Mouse (Mus musculus): ENCODE measurements around the gene Sugct.
"Not testable (repeated sequence)": the region's sequence is repeated elsewhere in the genome, so short reads cannot be mapped to it uniquely, and the experiment has no call there.

The Sugct gene

DNA sequence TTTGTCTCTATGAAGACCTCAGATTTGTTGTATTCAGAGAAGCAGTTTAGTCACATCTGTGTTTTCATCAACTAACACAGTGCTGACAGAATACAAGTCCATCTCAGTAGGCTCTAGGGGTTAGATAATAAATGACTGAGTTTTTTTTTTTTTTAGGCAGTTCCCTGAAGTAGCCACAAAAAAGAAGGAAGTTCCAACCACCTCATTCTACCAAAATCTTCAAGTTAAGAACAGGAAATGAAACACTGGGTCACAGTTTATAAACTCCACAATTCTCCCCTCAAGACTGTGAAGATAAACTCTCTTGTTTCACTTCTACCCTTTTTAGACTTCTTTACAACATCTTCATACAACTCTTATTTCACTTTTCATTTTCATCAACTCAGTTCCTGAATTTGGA is 783.1 kb downstream of the Sugct start:
- in situ Hi-C loops (cut with MboI, MseI): no loop called here

DNA sequence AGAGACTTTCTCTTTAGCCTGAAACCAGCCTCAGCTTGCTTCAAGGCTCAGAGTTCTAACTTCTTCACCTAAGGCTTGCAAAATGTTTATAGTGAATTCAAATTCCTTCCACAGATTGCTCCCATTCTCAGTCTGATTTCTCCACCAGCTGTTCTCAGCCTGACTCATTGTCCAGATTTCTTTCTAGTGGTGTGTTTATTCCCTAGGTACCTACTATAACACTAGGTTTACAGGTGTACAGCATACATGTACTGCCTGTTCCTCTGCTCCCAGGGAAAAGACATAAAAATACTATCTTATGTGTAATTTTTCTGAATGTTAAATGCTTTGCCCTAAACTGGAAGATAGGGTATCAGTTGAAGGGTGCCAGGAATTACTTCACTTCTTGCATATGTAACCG is 788.4 kb downstream of the Sugct start:
- in situ Hi-C loops (cut with MboI, MseI): no loop called here

DNA sequence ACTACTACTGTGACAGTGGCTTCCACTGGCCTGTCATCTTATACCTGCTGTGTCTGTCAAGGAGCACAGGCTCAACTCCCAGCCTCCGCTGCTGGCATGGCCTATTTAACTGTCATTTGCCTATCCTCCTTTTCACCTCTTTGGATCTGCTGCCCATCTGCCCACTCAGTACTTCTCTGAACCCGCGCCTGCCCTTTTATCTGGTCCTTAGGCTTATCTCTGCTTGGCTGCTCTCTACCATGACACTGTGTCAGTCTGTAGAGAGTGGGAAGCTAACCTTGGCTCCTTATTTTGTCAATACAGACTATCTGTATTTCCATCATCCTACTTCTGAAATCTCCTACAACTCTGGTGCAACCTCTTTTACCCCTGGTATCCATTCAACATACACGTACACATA is 793.9 kb downstream of the Sugct start:
- in situ Hi-C loops (cut with MboI, MseI): no loop called here

DNA sequence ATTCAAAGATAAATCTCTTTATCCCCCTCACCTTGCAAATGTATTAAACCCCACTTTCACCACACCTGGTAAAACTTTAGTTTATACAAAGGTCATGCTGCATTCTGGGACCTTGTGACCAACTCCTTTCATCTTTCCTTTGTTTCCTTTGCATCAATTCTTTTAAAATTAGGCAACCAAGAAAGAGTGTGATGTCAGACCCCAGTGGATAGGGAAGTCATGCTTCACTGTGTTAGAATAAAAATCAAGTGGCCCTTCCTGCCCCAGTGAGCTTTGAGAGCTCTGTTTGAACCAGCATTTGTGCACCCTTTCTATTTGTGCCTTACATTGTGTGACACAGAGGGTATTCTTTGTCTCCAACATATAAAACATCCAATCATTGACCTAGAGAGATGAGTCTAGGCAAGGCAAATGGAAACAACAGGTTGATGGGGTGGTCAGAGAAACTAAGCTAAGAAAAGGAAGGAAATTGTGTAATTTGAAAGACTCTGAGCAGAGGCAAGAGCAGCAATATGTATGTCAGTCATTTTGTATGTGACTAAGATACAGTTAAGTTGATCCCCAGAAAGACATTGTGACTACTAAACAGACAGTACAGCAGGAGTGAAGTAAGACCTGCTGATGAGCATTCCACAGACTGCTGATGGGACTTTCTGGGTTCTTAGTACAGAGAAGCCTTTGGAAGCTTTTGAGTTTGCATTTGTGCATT is 797.1 kb downstream of the Sugct start:
- in situ Hi-C loops (cut with MboI, MseI): no loop called here

DNA sequence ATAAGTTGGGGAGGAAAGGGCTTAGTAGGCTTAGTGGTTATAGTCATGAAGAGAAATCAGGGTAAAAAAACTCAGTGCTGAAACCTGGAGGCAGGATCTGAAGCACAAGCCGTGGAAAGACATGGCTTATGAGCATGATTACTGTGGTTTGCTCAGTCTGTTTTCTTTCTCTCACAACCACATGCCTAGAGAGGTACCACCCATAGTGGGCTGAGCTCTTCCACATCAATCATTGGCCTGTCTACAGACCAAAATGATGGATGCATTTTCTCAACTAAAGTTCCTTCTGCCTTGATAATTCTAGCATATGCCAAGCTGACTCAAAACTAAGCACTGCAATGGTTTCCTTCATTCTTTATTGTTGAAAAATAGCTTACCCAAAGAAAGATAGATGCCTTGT is 817.3 kb downstream of the Sugct start:
- in situ Hi-C loops (cut with MboI, MseI): no loop called here

DNA sequence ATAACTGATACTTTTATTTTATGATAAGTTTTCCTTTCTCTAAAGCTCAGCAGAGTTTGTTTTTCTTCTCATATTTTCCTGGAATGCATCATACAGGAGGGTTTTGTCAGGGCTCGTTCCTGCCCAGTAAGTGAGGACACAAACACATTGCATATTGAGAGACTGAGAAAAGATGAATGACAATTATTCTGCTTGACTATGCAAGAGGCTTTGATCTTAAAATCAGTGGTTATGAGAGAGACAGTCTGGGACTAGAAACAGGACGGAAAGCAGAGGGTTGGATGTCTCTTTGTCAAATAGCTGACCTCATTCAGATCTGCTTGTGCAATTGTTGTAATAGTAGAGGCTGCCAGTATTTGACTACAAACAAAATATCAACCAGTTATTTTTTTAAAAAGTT is 835.4 kb downstream of the Sugct start:
- in situ Hi-C loops (cut with MboI, MseI): no loop called here

DNA sequence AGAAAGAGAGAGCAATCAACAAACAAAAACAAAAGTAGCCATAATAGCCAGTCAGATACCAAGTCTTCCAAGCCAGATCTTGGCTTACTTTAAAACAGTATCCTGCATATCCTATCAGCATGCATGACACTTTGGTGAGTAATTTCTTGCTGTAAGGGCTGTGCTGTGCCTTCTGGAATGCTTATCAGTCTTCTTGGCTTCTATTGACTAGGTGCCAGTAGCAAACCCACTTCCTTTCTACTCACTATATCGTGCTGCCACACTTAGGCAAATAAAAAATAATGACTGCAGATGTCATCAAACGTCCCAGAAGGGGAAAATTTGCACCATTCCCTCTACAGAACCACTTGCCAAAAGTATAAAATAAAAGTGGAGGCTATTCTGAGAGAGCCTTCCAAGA is 848.1 kb downstream of the Sugct start:
- in situ Hi-C loops (cut with MboI, MseI): no loop called here

DNA sequence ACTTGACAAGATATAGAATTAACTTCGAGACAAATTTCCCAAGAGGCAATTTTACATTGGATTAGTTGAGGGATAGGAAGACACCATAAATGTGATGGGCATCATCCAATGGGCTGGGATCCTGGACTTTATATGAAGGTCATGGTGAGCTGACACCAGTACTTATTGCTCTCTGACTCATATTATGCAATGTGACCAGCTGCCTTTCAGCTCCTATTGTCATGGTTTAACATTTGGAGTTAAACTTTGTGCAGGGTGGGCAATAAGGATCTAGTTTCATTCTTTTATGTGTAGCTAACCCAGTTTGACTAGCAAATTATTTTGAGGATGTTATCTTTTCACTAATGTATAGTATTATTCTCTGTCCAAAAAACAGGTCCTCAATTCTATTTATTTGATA is 854.4 kb downstream of the Sugct start:
- in situ Hi-C loops (cut with MboI, MseI): no loop called here

DNA sequence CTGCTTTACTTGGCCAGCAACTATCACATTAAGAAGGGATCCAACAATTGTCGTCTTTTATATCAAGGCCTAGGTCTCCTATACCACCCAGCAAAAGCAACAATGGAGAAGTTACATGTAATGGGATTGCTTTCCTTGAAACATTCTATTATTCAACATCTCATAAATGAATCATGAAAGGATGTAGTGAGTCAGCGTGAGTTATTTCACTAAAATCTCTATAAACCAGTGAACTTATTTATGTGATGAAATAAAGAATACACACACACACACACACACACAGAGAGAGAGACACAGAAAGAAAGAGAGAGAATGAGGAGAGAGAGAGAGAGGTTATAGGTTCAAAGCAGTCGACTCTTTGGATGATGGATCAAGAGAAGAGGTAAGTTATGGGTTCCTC is 856.9 kb downstream of the Sugct start:
- in situ Hi-C loops (cut with MboI, MseI): no loop called here

DNA sequence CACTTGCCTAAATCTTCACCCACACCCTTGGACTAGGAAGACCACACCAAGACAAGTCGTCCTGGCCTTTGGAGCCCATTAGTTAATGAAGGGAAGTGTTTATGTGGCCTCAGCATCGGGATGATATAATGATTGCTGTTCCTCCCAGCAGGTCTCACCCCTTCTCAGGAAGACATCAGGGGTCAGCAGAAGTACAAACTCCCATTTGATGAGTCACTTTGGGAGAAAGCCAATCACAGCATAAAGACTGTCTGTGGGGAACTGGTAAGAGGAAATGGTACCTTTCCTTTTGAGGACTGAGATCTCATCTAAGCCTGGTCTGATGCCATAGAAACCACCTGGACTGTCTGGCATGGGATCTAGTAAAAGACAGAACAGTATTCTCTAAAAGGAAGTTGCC is 860.2 kb downstream of the Sugct start:
- in situ Hi-C loops (cut with MboI, MseI): no loop called here

DNA sequence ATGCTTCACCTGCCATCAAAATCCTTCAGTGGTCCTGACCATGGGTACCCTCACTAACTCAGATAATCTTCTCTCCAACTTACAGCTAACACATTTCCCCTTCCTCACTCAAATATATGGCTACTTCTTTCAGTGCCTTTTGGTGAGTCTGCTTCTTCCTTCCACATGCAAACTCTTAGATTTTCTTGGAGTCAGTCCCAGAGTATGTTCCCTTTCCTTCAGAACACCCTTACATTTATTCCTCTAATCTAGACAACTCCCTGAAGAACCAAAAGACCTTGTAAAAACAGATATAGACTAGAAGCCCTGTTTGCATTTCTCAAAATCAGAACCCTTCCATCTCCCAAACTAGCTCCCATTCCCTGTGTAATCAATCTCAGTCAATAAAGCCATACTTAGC is 862.3 kb downstream of the Sugct start:
- in situ Hi-C loops (cut with MboI, MseI): no loop called here

DNA sequence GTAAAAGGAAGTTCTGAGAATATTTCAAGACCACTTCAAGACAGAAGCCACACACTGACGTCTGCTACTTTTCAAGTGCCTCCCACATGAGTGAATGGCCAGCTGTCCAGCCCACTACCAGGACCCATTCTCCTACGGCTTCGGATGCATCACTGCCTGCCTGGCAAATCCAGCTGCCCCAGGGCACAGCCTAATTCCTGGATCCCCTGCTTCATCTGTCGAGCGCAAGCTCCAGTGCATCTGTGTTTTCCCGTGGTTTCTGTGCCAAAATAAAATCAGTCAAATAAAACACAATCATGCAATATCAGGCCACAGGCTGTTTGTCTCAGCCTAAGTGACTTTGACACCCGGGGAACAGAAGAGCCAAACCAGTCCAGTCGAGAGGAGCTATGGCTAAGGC is 863.5 kb downstream of the Sugct start:
- in situ Hi-C loops (cut with MboI, MseI): no loop called here

DNA sequence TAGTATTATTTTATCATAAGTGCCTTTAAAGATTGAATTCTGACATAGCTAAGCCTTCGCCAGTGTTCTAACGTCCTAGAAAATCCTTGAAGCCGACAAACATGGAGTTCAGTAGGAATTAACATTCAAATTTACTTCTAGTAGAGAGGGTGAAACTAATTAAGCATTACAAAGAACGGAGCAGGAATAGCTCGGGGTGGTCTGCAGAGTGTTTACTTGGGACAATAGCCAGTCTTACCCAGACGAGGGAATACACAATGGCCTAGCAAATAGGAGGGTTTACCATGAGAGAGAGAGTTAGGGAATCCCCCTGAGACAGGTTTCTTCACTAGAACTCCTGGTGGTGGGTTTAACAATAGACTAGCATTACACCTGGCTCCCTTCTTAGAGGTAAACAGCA is 865.1 kb downstream of the Sugct start:
- in situ Hi-C loops (cut with MboI, MseI): not testable (repeated sequence)

DNA sequence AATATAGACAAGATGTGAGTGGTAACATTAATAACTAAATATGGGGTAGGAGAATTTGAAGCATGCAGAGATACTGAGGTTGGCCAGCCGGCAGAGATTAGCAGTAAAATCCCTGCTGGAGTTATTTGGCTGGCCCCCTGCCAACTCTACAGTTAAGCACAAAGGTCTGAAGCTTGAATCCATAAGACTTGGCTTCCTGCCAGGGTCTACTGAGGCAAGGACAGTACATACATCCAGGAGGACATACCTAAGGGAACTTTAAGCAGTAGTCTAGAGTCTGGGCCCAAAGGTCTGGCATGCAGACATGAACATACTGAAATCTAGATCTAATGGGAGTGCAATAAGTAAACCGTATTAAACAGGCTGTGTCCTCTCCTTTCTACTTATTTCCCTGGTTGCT is 865.8 kb downstream of the Sugct start:
- in situ Hi-C loops (cut with MboI, MseI): no loop called here

DNA sequence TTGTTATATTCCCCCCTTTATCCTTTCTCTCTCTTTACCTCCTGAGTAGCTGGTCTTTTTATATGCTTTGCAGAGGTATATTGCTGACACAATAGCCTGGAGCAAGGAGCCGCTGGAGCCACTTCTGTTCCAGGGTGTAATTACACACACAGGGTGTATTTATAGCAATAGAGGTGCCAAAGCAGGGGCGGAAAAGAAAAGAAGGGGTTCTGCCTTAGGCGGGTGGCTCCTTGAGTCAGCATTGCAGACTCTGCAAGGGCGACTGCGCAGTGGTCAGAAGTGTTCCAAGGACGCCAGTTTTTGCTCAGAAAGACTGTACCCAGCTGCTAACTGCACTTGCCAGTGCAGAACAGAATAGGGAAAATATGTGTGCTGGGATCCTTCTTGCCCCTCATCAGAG is 869.7 kb downstream of the Sugct start:
- in situ Hi-C loops (cut with MboI, MseI): no loop called here

DNA sequence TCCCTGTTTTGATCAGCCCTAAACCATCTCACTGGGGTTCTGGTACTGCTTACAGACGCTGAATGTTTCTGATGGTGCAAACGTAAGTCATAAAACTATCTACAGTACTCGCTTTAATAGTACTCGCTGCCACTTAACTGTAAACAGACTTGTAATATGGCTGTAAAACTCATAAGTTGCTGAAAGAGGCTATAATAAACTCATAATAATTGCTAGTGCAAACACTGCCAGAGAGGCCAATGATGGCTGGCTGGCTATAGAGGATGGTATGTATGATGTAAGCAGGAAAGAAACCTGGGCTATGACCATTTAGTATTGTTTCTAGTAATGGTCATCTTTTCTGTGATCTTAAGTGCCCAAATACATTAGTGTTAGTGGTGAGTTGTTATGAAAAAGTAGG is 873.6 kb downstream of the Sugct start:
- in situ Hi-C loops (cut with MboI, MseI): no loop called here

DNA sequence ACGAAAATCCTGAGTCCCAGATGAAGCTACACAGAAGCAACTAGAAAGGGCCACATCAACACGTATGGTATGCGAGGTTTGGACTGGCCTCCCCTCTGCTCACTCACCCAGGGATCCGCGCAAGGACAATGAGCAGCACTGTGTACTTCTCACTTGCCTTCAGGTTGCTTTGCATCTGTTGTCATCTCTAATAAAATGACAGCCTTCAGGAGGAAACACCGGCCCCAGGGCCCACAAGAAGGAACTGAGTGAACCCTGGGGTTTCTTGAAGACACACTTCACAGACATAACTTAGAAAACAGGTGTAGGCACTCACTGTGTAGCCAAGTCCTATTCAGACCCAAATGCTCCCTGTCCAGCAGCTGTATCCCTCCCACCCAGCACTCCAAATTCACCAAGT is 877.9 kb downstream of the Sugct start:
- in situ Hi-C loops (cut with MboI, MseI): no loop called here

DNA sequence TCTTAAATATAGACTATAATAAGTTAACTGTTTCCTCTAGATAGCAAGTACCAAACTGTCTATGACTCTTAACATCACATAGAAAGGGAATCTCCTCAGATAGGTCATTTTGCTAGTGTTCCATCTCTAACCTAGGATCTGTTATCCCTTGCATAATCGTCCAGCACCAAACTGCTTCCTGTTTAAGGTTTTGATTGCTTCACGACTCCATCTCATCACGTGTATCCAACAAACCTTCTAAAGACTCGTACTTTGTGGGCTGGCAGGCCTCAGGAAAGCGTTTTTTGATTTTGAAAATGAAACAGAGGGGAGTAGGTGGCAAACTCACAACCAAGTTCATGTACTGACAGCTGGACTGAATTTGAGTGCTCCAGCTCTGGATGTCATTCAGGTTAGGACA is 878.6 kb downstream of the Sugct start:
- in situ Hi-C loops (cut with MboI, MseI): no loop called here

DNA sequence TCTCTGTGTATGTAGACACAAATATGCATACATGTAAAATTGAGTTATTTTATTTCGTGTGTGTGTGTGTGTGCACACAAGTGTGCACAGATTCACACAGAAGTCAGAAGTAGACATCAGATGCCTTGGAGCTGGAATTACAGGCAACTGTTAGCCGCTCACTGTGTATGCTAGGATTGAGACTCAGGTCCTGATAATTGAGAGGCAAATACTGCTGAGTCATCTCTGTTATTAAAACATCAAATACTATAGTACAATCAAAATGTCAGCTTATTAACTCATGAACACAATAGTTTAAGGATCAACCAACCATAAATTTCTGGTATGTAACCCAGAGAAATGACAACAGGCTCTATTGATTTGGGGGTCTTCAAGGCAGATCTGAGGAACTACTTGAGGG is 883.1 kb downstream of the Sugct start:
- in situ Hi-C loops (cut with MboI, MseI): no loop called here
